Mouse (Mus musculus) stomach, embryonic 14.5 days (tissue): Measurements from ENCODE around the gene Bcl2l15. TPM values are rescaled to one million over a fixed set of nuclear protein-coding genes. Genes with fewer than 3 reads are reported as not detected.

Source experiments
- ATAC-seq: fragments of 200-750 bp; cut with Nextera tagmentation; 2 replicates; pipeline ENCODE4 v1.8.0; 2017; ENCODE audit warnings: low read depth, moderate TSS enrichment; ENCODE audit not compliant: insufficient number of reproducible peaks, insufficient read depth, low FRiP score
- H3K27ac ChIP-seq: fragments of 300-500 bp; sonication (generic); 2 replicates; pipeline ENCODE4 v1.5.1; 2014; ENCODE audit warnings: mild to moderate bottlenecking, low read length, moderate library complexity, mixed read lengths
- H3K27me3 ChIP-seq: fragments of 300-500 bp; sonication (generic); 2 replicates; pipeline ENCODE4 v1.6.1; 2014; ENCODE audit warnings: low read length, control low read depth, mixed read lengths; ENCODE audit not compliant: control insufficient read depth, insufficient read depth
- H3K36me3 ChIP-seq: fragments of 300-500 bp; sonication (generic); 2 replicates; pipeline ENCODE4 v1.6.1; 2014; ENCODE audit warnings: mild to moderate bottlenecking, control low read depth, low read length, moderate library complexity, mixed read lengths; ENCODE audit not compliant: control insufficient read depth, insufficient read depth
- H3K4me1 ChIP-seq: fragments of 300-500 bp; sonication (generic); 2 replicates; pipeline ENCODE4 v1.6.1; 2014; ENCODE audit warnings: low read length, control low read depth, mixed read lengths; ENCODE audit not compliant: control insufficient read depth, insufficient read depth
- H3K4me2 ChIP-seq: fragments of 300-500 bp; sonication (generic); replicated peaks from 2 replicates; pipeline ENCODE4 v1.6.1; 2014; ENCODE audit warnings: low read depth, low read length, control low read depth
- H3K4me3 ChIP-seq: fragments of 300-500 bp; sonication (generic); 2 replicates; pipeline ENCODE4 v1.5.1; 2014; ENCODE audit warnings: low read depth, low read length, control low read depth
- H3K9ac ChIP-seq: fragments of 300-500 bp; sonication (generic); replicated peaks from 2 replicates; pipeline ENCODE4 v1.6.1; 2014; ENCODE audit warnings: low read depth, mild to moderate bottlenecking, control low read depth, low read length, moderate library complexity, mixed read lengths
- H3K9me3 ChIP-seq: fragments of 300-500 bp; sonication (generic); 2 replicates; pipeline ENCODE4 v1.6.1; 2016; ENCODE audit warnings: low read depth, low read length, control low read depth; ENCODE audit not compliant: control insufficient read depth
- WGBS: fragments of 180-500 bp; shearing (Covaris S2); extraction: QIAGEN DNeasy Blood & Tissue Kit; methylation state at CpG from one replicate; pipeline ENCODE4 v1.1.7; 2014; 5-methylcytosine and 5-hydroxymethylcytosine counted together
- polyA plus RNA-seq: library from polyadenylated mRNA; unstranded; fragments of >200 nt; fragmentation: Nextera tagmentation; extraction: Ambion mirVana; gene quantifications from 2 replicates; pipeline ENCODE4 v1.2.1, GENCODE M21; 2014

Bcl2l15 gene
- polyA plus RNA-seq, 1 experiment from 2014 or later, result 0.54 TPM

GRCm38 (mm10) chr3:103853804-103854203 is 21.4 kb downstream of the Bcl2l15 start:
- H3K4me3 ChIP-seq, result no peak overlapping the region
- no peaks in the 10 kb centered on the region for H3K36me3 ChIP-seq
- ATAC-seq, result no peak
- H3K4me2 ChIP-seq, result no peak overlapping the region
- H3K9me3 ChIP-seq, result no peaks in the 10 kb centered on the region
- no peaks in the 10 kb centered on the region for H3K4me1 ChIP-seq
- 55% methylated on average over 8 of the region's 8 CpGs for WGBS
- H3K9ac ChIP-seq, result no peak overlapping the region
- no peak overlapping the region for H3K27ac ChIP-seq
- H3K27me3 ChIP-seq, result no peaks in the 10 kb centered on the region

DNA sequence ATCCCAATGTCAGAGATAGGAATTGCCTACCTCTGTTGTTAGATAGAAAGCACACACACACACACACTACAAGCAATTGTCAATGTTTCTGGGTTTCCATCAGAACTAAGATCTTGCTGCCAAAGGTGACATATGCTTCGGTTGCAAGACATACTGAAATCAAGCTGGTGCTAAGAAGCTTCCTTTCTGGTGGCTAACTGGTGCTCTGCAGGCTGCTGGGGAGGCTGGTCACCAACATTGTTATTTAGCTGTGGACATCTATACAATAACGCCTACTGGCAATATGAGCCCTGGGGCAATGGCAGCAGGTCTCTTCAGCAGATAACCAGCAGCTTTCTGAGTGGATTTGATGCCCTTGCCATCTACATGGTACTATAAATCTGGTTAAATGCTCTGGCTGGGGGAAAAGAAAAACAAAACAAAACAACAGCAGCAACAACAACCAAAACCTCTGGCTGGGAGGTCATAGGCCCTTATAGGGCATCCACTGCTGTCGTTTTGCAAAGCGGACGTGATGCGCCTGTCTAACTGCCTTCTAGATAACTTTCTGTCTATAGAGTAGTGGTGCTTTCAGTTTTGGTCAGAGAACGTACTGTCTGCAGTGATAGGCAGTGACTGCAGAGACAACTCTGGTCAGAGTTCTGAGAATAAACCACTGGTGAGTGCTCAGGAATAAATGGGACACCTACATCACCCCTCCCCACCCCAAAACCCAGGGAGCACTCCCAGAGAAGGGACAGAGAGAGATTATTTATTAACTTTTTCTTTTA is 24.8 kb downstream of the Bcl2l15 start:
- no peak overlapping the region for H3K4me3 ChIP-seq
- H3K36me3 ChIP-seq, result no peaks in the 10 kb centered on the region
- H3K27ac ChIP-seq, result no peak overlapping the region
- no peaks in the 10 kb centered on the region for H3K9me3 ChIP-seq
- no peak overlapping the region for H3K4me2 ChIP-seq
- no peak for ATAC-seq
- H3K9ac ChIP-seq, result no peak overlapping the region
- H3K4me1 ChIP-seq, result no peaks in the 10 kb centered on the region
- no peaks in the 10 kb centered on the region for H3K27me3 ChIP-seq
- WGBS, result 90% methylated on average over 7 of the region's 7 CpGs

DNA sequence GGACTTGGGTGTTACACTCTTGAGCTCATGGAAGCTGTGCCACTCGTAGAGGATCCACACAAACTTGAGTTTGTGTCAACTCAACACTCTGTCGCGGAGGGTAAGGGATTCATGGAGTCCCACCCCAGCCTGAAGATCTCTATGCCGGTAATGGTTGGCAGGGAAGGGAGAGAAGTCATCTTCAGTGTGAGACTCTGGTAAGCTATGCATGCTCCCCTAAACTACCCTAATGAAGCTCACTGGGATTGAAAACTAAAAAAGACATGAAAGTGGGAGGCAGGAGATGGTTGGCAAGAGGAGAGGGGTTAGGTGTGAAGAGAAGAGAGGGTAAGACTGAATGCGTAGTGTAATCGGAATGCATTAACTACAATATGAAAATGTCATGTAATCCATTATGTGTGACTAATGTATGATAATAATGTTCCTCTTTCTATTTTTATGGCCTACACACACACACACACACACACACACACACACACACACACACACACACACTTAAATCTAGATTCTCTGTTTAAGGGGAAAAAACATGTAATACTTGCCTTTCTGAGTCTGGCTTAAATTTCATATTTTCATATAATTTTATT is 25.7 kb downstream of the Bcl2l15 start:
- H3K27me3 ChIP-seq, result no peaks in the 10 kb centered on the region
- H3K27ac ChIP-seq, result no peak overlapping the region
- no peak overlapping the region for H3K4me2 ChIP-seq
- no peaks in the 10 kb centered on the region for H3K9me3 ChIP-seq
- ATAC-seq, result no peak
- H3K36me3 ChIP-seq, result no peaks in the 10 kb centered on the region
- H3K4me1 ChIP-seq, result no peaks in the 10 kb centered on the region
- no peak overlapping the region for H3K4me3 ChIP-seq
- 93% methylated on average over 6 of the region's 6 CpGs for WGBS
- no peak overlapping the region for H3K9ac ChIP-seq

DNA sequence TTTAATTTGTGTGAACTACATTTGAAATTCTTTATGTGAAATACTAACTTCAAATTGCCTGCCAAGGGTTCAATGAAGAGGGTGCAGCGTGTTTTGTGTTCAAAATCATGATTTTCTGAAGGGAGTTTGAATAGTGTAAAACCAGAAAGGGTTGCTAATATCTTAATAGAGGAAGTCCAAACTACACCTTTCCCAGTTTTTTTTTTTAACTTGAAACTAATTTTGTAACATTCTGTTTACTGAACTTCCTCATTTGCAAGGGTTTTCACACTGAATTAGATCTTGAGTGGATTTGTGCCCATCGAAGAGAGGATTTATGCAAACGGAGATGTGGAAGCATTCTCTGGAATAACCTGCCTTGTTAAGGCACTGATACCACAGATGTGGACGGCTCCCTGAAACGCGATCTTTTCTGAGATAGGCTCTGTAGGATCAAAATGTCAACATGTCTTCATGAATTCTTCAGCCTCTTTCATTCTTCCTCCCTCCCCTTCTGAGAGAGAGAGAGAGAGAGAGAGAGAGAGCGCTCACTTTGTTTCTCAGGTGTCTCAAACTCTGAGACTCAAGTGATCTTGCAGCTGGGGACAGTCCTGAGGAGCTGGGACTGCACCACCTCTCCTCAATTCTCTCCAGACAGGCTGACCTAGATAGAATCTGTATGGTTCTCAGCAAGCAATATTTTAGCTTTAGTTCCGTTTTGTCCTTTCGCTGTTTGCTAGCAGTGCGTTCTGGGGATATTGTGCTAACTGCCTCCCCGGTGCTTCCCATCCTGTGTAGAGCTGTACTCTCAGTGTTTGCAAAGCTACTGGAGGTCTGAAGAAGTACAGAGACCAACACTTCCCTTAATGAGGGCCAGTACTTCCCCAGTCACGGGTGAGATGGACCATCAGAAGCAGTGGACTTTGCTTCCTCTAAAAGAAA is 26.7 kb downstream of the Bcl2l15 start, which contains the start of gene Ptpn22:
Gene Ptpn22, plus strand, starts transcription at position 915 of the 921 bp plus-strand sequence.
- H3K4me3 ChIP-seq, result no peak within 1 kb of the TSS
- H3K27ac ChIP-seq, result no peak within 1 kb of the TSS
- H3K4me2 ChIP-seq, result no peak within 1 kb of the TSS
- no peak within 1 kb of the TSS for H3K9ac ChIP-seq
- H3K27me3 ChIP-seq, result no peaks in the 10 kb centered on the region
- WGBS, result 67% methylated on average over 12 of the region's 12 CpGs
- no peaks in the 10 kb centered on the region for H3K9me3 ChIP-seq
- H3K36me3 ChIP-seq, result no peaks in the 10 kb centered on the region
- no peaks in the 10 kb centered on the region for H3K4me1 ChIP-seq
- no peak for ATAC-seq

- Histone ChIP-seq H3K9me3 (no peaks in the 10 kb centered on the region), H3K27me3 (no peaks in the 10 kb centered on the region), H3K36me3 (no peaks in the 10 kb centered on the region), H3K9ac (no peak overlapping the region), H3K4me2 (no peak overlapping the region), H3K4me1 (no peaks in the 10 kb centered on the region), H3K4me3 (no peak overlapping the region), H3K27ac (no peak overlapping the region)
- no peak for ATAC-seq
- WGBS, result 69% methylated on average over 6 of the region's 6 CpGs
These were observed 27.5 kb downstream of the Bcl2l15 start for GRCm38 (mm10) chr3:103859851-103860391.

DNA sequence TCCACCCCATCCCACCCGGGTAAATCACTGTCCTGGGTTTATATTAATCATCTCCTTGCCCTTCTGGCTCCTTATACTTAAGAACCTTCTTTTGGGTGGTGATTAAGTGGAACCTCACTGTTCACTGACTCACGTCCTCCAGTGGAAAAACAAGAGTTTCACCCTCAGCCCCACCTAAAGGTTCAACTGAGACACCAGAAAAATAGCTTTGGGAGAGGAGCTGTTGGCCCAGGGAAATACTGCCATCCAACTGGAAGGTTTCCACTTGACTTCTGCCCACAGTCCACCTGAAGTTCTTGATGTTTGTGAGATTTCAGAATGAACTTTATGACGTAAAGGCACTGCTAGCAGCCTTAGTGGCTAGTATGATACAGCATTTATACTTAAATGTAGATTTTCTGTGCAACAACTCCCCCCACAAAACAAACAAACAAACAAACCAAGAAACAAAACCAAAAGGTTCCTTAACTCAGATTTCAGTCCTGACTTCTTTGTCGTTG is 30.4 kb downstream of the Bcl2l15 start:
- Histone ChIP-seq H3K27me3 (no peaks in the 10 kb centered on the region), H3K36me3 (no peaks in the 10 kb centered on the region), H3K27ac (no peak overlapping the region), H3K9ac (no peak overlapping the region), H3K4me1 (no peaks in the 10 kb centered on the region), H3K9me3 (no peaks in the 10 kb centered on the region), H3K4me2 (no peak overlapping the region), H3K4me3 (no peak overlapping the region)
- 59% methylated on average over 4 of the region's 4 CpGs for WGBS
- no peak for ATAC-seq

GRCm38 (mm10) chr3:103864200-103864599 is 31.8 kb downstream of the Bcl2l15 start:
- no peak overlapping the region for H3K27ac ChIP-seq
- H3K36me3 ChIP-seq, result no peaks in the 10 kb centered on the region
- H3K9me3 ChIP-seq, result no peaks in the 10 kb centered on the region
- H3K9ac ChIP-seq, result no peak overlapping the region
- no peak for ATAC-seq
- H3K4me2 ChIP-seq, result no peak overlapping the region
- no peaks in the 10 kb centered on the region for H3K27me3 ChIP-seq
- WGBS, result 81% methylated on average over 6 of the region's 6 CpGs
- H3K4me1 ChIP-seq, result no peaks in the 10 kb centered on the region
- H3K4me3 ChIP-seq, result no peak overlapping the region

- Histone ChIP-seq H3K9ac (no peak overlapping the region), H3K4me3 (no peak overlapping the region), H3K4me2 (no peak overlapping the region), H3K27ac (no peak overlapping the region), H3K9me3 (no peaks in the 10 kb centered on the region), H3K36me3 (no peaks in the 10 kb centered on the region), H3K4me1 (no peaks in the 10 kb centered on the region), H3K27me3 (no peaks in the 10 kb centered on the region)
- no peak for ATAC-seq
- WGBS, result 89% methylated on average over 5 of the region's 5 CpGs
These were observed 35.1 kb downstream of the Bcl2l15 start for GRCm38 (mm10) chr3:103867424-103867971.
